9 mouse cellular contexts compared by ENCODE assay signal in genomic region chr11:78973381-78974150, GRCm38 (mm10). TPM values are rescaled to one million over a fixed set of nuclear protein-coding genes. Genes with fewer than 3 reads are reported as not detected.
DNase-seq lines count a peak whose midpoint lies in the region; ATAC-seq and TF ChIP-seq lines count a peak whose summit lies in the region.
"Had no signal": no experiment of that assay in that cellular context is flagged by ENCODE, and none has a peak within 500 bp of the region (broad histone marks: within the 10 kb centered on the region; RNA-seq: fewer than 3 reads in every experiment).

No protein-coding gene starts in this region.

- no peaks in the 10 kb centered on the region for H3K9me3 ChIP-seq in liver, embryonic 16.5 days (replicated peaks; ENCODE audit: control insufficient read depth, low read length)
- H3K9me3 ChIP-seq in liver, embryonic 12.5 days (replicated peaks) = no peaks in the 10 kb centered on the region
- no peaks in the 10 kb centered on the region for H3K9me3 ChIP-seq in midbrain, postnatal 0 days (ENCODE audit: low read length)

- no peak overlapping the region for H3K4me3 ChIP-seq in liver, embryonic 16.5 days (ENCODE audit: low read depth, low read length)
- H3K4me3 ChIP-seq in liver, embryonic 12.5 days = no peak overlapping the region
- H3K4me3 ChIP-seq in midbrain, postnatal 0 days (ENCODE audit: low read depth, low read length) = no peak overlapping the region

- H3K4me2 ChIP-seq in liver, embryonic 16.5 days (ENCODE audit: low read depth, low read length) = no peak overlapping the region
- H3K4me2 ChIP-seq in liver, embryonic 12.5 days = no peak overlapping the region
- H3K4me2 ChIP-seq in midbrain, postnatal 0 days (ENCODE audit: low read depth, low read length, poor library complexity, severe bottlenecking) = peak overlapping the region; percentile 12; the same call in 1 of the 2 replicates

- peaks cover 14% of the 10 kb centered on the region for H3K36me3 ChIP-seq in liver, embryonic 16.5 days (ENCODE audit: control insufficient read depth, insufficient read depth)
- H3K36me3 ChIP-seq in liver, embryonic 12.5 days = peaks cover 32% of the 10 kb centered on the region
- H3K36me3 ChIP-seq in midbrain, postnatal 0 days (ENCODE audit: insufficient read depth, low read length) = no peaks in the 10 kb centered on the region

- 71% methylated on average over 17 of the region's 17 CpGs for WGBS in liver, embryonic 16.5 days (ENCODE audit: insufficient replicate concordance)
- 70% methylated on average over 17 of the region's 17 CpGs for WGBS in liver, embryonic 12.5 days (ENCODE audit: insufficient replicate concordance)
- 67% methylated on average over 17 of the region's 17 CpGs for WGBS in midbrain, postnatal 0 days

- H3K27ac ChIP-seq in liver, embryonic 16.5 days (ENCODE audit: low read length) = no peak overlapping the region
- no peak overlapping the region for H3K27ac ChIP-seq in liver, embryonic 12.5 days
- no peak overlapping the region for H3K27ac ChIP-seq in midbrain, postnatal 0 days (ENCODE audit: low read depth, low read length)

- TF ChIP-seq CTCF in midbrain, postnatal 0 days (IDR thresholded peaks at IDR 0.05) = no peak

- DNase-seq in heart, adult 8-10 months (ENCODE audit: low spot score) = peak; percentile 65
- peak; percentile 37 to 60 for DNase-seq in kidney, postnatal 4 days
- peak; percentile 70 for DNase-seq in midbrain, postnatal 0 days (ENCODE audit: low spot score)
- DNase-seq in spleen, postnatal 4 days (ENCODE audit: low spot score in 2 of 2) = no peak
- DNase-seq in cerebellum, postnatal 25 days = no peak

- peaks cover 10% of the 10 kb centered on the region for H3K4me1 ChIP-seq in liver, embryonic 16.5 days (ENCODE audit: control insufficient read depth, low read depth, low read length)
- H3K4me1 ChIP-seq in liver, embryonic 12.5 days = peaks cover 25% of the 10 kb centered on the region
- 0 out of 2 replicates have a peak, but pooled peaks cover 3% of the 10 kb centered on the region for H3K4me1 ChIP-seq in midbrain, postnatal 0 days (ENCODE audit: insufficient read depth, low read length)

- H3K9ac ChIP-seq in liver, embryonic 16.5 days (ENCODE audit: low read depth, low read length) = no peak overlapping the region
- H3K9ac ChIP-seq in liver, embryonic 12.5 days = no peak overlapping the region
- H3K9ac ChIP-seq in midbrain, postnatal 0 days (replicated peaks; ENCODE audit: low read length, poor library complexity, severe bottlenecking) = no peak overlapping the region

- ATAC-seq in liver, embryonic 16.5 days (ENCODE audit: low read depth) = 0 out of 2 replicates have a peak, but pooled peaks have one; percentile 41
- ATAC-seq in liver, embryonic 12.5 days = no peak
- peak; percentile 19 for ATAC-seq in activated CD4-positive, CD25-positive, alpha-beta regulatory T cell, adult 4 months
- ATAC-seq in midbrain, postnatal 0 days (ENCODE audit: low FRiP score) = no peak

- no peaks in the 10 kb centered on the region for H3K27me3 ChIP-seq in liver, embryonic 16.5 days (ENCODE audit: control insufficient read depth, insufficient read depth, low read depth, low read length)
- H3K27me3 ChIP-seq in liver, embryonic 12.5 days (replicated peaks) = no peaks in the 10 kb centered on the region
- no peaks in the 10 kb centered on the region for H3K27me3 ChIP-seq in midbrain, postnatal 0 days (ENCODE audit: insufficient read depth, low read length)

RNA-seq across cellular contexts. Expression of gene Lgals9, which starts 11.2 kb away (rescaled TPM):
- 181 and 206 TPM in 2 replicates for polyA plus RNA-seq in liver, embryonic 16.5 days (2015; fragmentation: Nextera tagmentation; extraction: Ambion mirVana)
- polyA plus RNA-seq in liver, embryonic 12.5 days (2016; fragmentation: Nextera tagmentation; extraction: Ambion mirVana) = 40.8 and 45.7 TPM in 2 replicates
- 100 to 1,000 TPM; 309 to 317 TPM for polyA plus RNA-seq in activated CD4-positive, CD25-positive, alpha-beta regulatory T cell, adult 4 months (2017; shearing (Covaris generic))
- total RNA-seq in heart, adult 8-10 months (2022) = 10 to 100 TPM; 15.9 to 19.3 (median 17.1) TPM
- 15.7 and 16.0 TPM in 2 replicates for total RNA-seq in midbrain, postnatal 0 days (2014; rRNA removed)
- polyA plus RNA-seq in midbrain, postnatal 0 days (2015; fragmentation: Nextera tagmentation; extraction: Ambion mirVana) = 16.5 and 19.9 TPM in 2 replicates

RNA-seq across cellular contexts. Expression of gene Nos2, which starts 53.0 kb away (rescaled TPM):
- polyA plus RNA-seq in liver, embryonic 16.5 days (2015; fragmentation: Nextera tagmentation; extraction: Ambion mirVana) = 0.02 and 0.06 TPM in 2 replicates
- 0.07 and 0.13 TPM in 2 replicates for polyA plus RNA-seq in liver, embryonic 12.5 days (2016; fragmentation: Nextera tagmentation; extraction: Ambion mirVana)
- not detected for polyA plus RNA-seq in activated CD4-positive, CD25-positive, alpha-beta regulatory T cell, adult 4 months (2017; shearing (Covaris generic))
- total RNA-seq in heart, adult 8-10 months (2022) = 1 to 10 TPM; 4.1 to 6.9 (median 4.3) TPM
- 0.22 and 1.3 TPM in 2 replicates for total RNA-seq in midbrain, postnatal 0 days (2014; rRNA removed)
- 0.38 TPM in 2 replicates for polyA plus RNA-seq in midbrain, postnatal 0 days (2015; fragmentation: Nextera tagmentation; extraction: Ambion mirVana)
- total RNA-seq: neutrophil, adult 5-6 weeks had no signal

Comparison
In these comparisons a context has a peak if more than half of its experiments do, and no peak if none do; other contexts are left out.
1. ATAC-seq: peak in liver, embryonic 16.5 days (single experiment) and activated CD4-positive, CD25-positive, alpha-beta regulatory T cell, adult 4 months (single experiment); none in liver, embryonic 12.5 days (single experiment) and midbrain, postnatal 0 days (single experiment).
2. DNase-seq: peak in heart, adult 8-10 months (single experiment), kidney, postnatal 4 days (2 of 2) and midbrain, postnatal 0 days (single experiment); none in spleen, postnatal 4 days (0 of 2) and cerebellum, postnatal 25 days (0 of 2).